Mouse (Mus musculus): ENCODE measurements at regions not wholly inside any gene's neighbourhood (a gene's known extent, or its start where the extent isn't known, plus 50 kb on each side); places are given as distances from the start of the nearest gene placed in this dataset.
"Not testable (repeated sequence)": the region's sequence is repeated elsewhere in the genome, so short reads cannot be mapped to it uniquely, and the experiment has no call there.

DNA sequence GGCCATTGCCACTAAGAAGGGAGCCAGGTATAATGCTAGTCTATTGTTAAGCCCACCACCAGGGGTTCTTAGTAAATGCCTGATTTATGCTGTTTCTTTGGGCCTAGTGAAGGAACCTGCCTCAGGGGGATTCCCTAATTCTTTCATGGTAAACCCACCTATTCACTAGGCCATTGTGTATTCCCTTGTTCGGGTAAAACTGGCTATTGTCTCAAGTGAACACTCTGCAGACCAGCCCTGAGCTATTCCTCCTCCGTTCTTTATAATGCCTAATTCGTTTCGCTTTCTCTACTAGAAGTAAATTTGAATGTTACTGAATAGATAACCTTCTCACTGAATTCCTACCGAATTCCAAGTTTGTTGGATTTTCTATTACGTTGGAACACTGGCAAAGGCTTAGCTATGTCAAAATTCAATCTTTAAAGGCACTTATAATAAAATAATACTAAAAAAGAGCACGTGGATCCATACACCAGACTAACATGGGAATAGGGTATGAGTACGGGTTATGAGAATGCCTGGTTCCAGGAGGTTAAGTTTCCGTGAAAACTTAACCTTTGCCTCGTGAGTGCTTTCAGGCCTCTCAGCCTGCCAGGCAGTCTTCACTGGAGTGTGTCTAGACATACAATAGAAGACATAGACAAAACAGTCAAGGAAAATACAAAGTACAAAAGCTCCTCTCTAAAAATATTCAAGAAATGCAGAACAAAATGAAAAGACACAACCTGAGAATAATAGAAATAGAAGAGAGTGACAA lies 536.8 kb upstream of the Cntn5 start:
- 85% methylated on average over 10 of the region's 10 CpGs for WGBS
- not testable (repeated sequence) for ATAC-seq (ENCODE audit: low FRiP score, low read depth); DNase-seq (ENCODE audit: low spot score); H3K27me3 ChIP-seq (ENCODE audit: control insufficient read depth, insufficient read depth, low read length); H3K4me3 ChIP-seq (replicated peaks; ENCODE audit: low read length); H3K4me1 ChIP-seq (ENCODE audit: control insufficient read depth, insufficient read depth, low read length); H3K36me3 ChIP-seq (ENCODE audit: control insufficient read depth, insufficient read depth, low read length); H3K9ac ChIP-seq (ENCODE audit: low read depth, low read length, severe bottlenecking); H3K9me3 ChIP-seq (ENCODE audit: control insufficient read depth, low read length); H3K4me2 ChIP-seq (replicated peaks; ENCODE audit: low read depth, low read length, severe bottlenecking); H3K27ac ChIP-seq (replicated peaks; ENCODE audit: low read depth, low read length)

DNA sequence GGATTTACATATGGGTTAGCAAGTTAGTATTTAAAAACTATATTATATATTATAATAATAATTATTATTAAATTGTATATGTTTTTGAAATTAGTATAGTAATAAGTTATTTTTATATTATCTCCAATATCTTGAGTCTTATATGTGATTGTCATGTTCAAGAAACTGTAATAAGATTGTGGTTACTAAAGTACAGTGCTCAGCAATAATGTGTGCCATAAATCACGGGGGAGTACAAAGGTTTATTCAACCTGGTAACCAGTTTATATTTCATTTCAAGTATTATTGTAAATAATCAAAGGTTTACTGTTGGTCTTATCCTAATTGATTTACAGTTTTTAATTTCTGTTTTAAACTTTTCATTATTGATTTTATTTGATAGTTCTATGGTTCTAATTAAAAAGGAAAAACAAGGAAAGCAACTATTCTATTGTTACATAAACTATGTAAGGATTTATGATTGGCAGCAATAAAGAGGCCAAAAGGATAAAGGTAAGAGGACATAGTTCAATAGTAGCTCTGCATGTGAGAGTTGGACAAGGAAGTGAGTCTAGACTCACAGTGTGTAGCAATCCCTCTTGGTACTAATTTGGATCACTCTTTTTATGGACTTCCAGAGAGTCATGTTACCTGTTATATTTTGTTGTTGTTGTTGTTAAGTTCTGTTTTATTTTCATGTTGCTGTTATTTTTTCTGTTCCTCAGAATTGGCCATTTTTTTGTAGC lies 532.0 kb upstream of the Cntn5 start:
- Histone ChIP-seq H3K9me3 (ENCODE audit: control insufficient read depth, low read length) (no peaks in the 10 kb centered on the region), H3K27me3 (ENCODE audit: control insufficient read depth, insufficient read depth, low read length) (no peaks in the 10 kb centered on the region), H3K4me3 (replicated peaks; ENCODE audit: low read length) (no peak overlapping the region), H3K9ac (ENCODE audit: low read depth, low read length, severe bottlenecking) (no peak overlapping the region), H3K4me1 (ENCODE audit: control insufficient read depth, insufficient read depth, low read length) (no peaks in the 10 kb centered on the region), H3K36me3 (ENCODE audit: control insufficient read depth, insufficient read depth, low read length) (no peaks in the 10 kb centered on the region), H3K27ac (replicated peaks; ENCODE audit: low read depth, low read length) (no peak overlapping the region), H3K4me2 (replicated peaks; ENCODE audit: low read depth, low read length, severe bottlenecking) (no peak overlapping the region)
- DNase-seq (ENCODE audit: low spot score) (no peak), ATAC-seq (ENCODE audit: low FRiP score, low read depth) (no peak)
- 58% methylated on average over 1 of the region's 1 CpGs for WGBS
- no peak for TF ChIP-seq POLR2A (IDR thresholded peaks at IDR 0.05; ENCODE audit: borderline replicate concordance, extremely low read depth, insufficient read depth, insufficient read length)

- ATAC-seq (ENCODE audit: low FRiP score, low read depth) (no peak), DNase-seq (ENCODE audit: low spot score) (no peak)
- no peak overlapping the region for H3K4me3 ChIP-seq (replicated peaks; ENCODE audit: low read length)
- H3K9ac ChIP-seq (ENCODE audit: low read depth, low read length, severe bottlenecking): no peak overlapping the region
- H3K4me1 ChIP-seq (ENCODE audit: control insufficient read depth, insufficient read depth, low read length): no peaks in the 10 kb centered on the region
- no peak overlapping the region for H3K4me2 ChIP-seq (replicated peaks; ENCODE audit: low read depth, low read length, severe bottlenecking)
- no peaks in the 10 kb centered on the region for H3K27me3 ChIP-seq (ENCODE audit: control insufficient read depth, insufficient read depth, low read length)
- WGBS: 85% methylated on average over 2 of the region's 2 CpGs
- no peak for TF ChIP-seq POLR2A (IDR thresholded peaks at IDR 0.05; ENCODE audit: borderline replicate concordance, extremely low read depth, insufficient read depth, insufficient read length)
- no peak overlapping the region for H3K27ac ChIP-seq (replicated peaks; ENCODE audit: low read depth, low read length)
- H3K36me3 ChIP-seq (ENCODE audit: control insufficient read depth, insufficient read depth, low read length): no peaks in the 10 kb centered on the region
- H3K9me3 ChIP-seq (ENCODE audit: control insufficient read depth, low read length): no peaks in the 10 kb centered on the region
These were observed 531.4 kb upstream of the Cntn5 start for GRCm38 (mm10) chr9:11436014-11436413.

GRCm38 (mm10) chr9:11435019-11435418 lies 530.4 kb upstream of the Cntn5 start:
- no peak for ATAC-seq (ENCODE audit: low FRiP score, low read depth)
- H3K4me2 ChIP-seq (replicated peaks; ENCODE audit: low read depth, low read length, severe bottlenecking): no peak overlapping the region
- H3K27ac ChIP-seq (replicated peaks; ENCODE audit: low read depth, low read length): no peak overlapping the region
- H3K36me3 ChIP-seq (ENCODE audit: control insufficient read depth, insufficient read depth, low read length): no peaks in the 10 kb centered on the region
- TF ChIP-seq POLR2A (IDR thresholded peaks at IDR 0.05; ENCODE audit: borderline replicate concordance, extremely low read depth, insufficient read depth, insufficient read length): no peak
- H3K9ac ChIP-seq (ENCODE audit: low read depth, low read length, severe bottlenecking): no peak overlapping the region
- DNase-seq (ENCODE audit: low spot score): peak; percentile 19
- no peak overlapping the region for H3K4me3 ChIP-seq (replicated peaks; ENCODE audit: low read length)
- H3K27me3 ChIP-seq (ENCODE audit: control insufficient read depth, insufficient read depth, low read length): no peaks in the 10 kb centered on the region
- no peaks in the 10 kb centered on the region for H3K9me3 ChIP-seq (ENCODE audit: control insufficient read depth, low read length)
- no peaks in the 10 kb centered on the region for H3K4me1 ChIP-seq (ENCODE audit: control insufficient read depth, insufficient read depth, low read length)
- 30% methylated on average over 2 of the region's 2 CpGs for WGBS

GRCm38 (mm10) chr9:11426473-11426872 lies 521.9 kb upstream of the Cntn5 start:
- ATAC-seq (ENCODE audit: low FRiP score, low read depth): no peak
- DNase-seq (ENCODE audit: low spot score): no peak
- Histone ChIP-seq H3K27ac (replicated peaks; ENCODE audit: low read depth, low read length) (no peak overlapping the region), H3K4me2 (replicated peaks; ENCODE audit: low read depth, low read length, severe bottlenecking) (no peak overlapping the region), H3K9me3 (ENCODE audit: control insufficient read depth, low read length) (no peaks in the 10 kb centered on the region), H3K4me3 (replicated peaks; ENCODE audit: low read length) (no peak overlapping the region), H3K4me1 (ENCODE audit: control insufficient read depth, insufficient read depth, low read length) (no peaks in the 10 kb centered on the region), H3K27me3 (ENCODE audit: control insufficient read depth, insufficient read depth, low read length) (no peaks in the 10 kb centered on the region), H3K36me3 (ENCODE audit: control insufficient read depth, insufficient read depth, low read length) (no peaks in the 10 kb centered on the region), H3K9ac (ENCODE audit: low read depth, low read length, severe bottlenecking) (no peak overlapping the region)
- 71% methylated on average over 3 of the region's 3 CpGs for WGBS
- no peak for TF ChIP-seq POLR2A (IDR thresholded peaks at IDR 0.05; ENCODE audit: borderline replicate concordance, extremely low read depth, insufficient read depth, insufficient read length)
